Mouse (Mus musculus) kidney, adult 2 months (tissue): ENCODE data around the gene Pgap3.

Experiments used
- CTCF ChIP-seq: fragments of 200-500 bp; conservative IDR thresholded peaks from 2 replicates; pipeline ENCODE4 v1.5.1; 2011; ENCODE audit warnings: low read depth, mild to moderate bottlenecking, control low read depth, low read length, moderate library complexity, mixed read lengths; ENCODE audit not compliant: insufficient read depth, insufficient read length
- POLR2A ChIP-seq: fragments of 200-500 bp; IDR thresholded peaks from one replicate; pipeline ENCODE4 v1.6.1; 2011; ENCODE audit warnings: low read depth, low read length, control low read depth

DNA sequence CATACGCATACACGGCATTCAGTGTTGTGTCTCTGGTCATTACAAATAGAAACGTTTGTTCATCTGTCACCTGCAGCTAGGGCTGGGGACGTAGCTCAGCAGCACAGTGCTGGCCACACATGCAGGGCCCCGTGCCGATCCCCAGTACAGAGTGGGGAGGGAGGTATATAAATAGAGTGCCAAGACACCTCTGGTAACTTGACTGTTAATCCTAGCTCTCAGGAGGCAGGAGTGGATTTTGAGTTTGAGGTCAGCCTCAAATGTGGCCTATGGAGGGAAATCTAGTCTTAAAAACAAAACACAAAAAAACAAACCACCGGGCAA lies 32.5 kb downstream of the Pgap3 start:
- no peak for TF ChIP-seq CTCF
- TF ChIP-seq POLR2A, result no peak
